Mouse (Mus musculus): ENCODE results near the gene Ssxb10.
"Not testable (repeated sequence)": the region's sequence is repeated elsewhere in the genome, so short reads cannot be mapped to it uniquely, and the experiment has no call there.

Gene Ssxb10

GRCm38 (mm10) chrX:8327124-8327523 is at the start of gene Ssxb10:
Gene Ssxb10, plus strand, starts transcription at chrX:8327424.
- DNase-seq (ENCODE audit: low spot score), result no peak

- no peak for DNase-seq (ENCODE audit: low spot score)
Observed at GRCm38 (mm10) chrX:8288621-8289020, 38.6 kb upstream of the Ssxb10 start.

- DNase-seq (ENCODE audit: low spot score), result no peak
Observed at GRCm38 (mm10) chrX:8309302-8309701, 17.9 kb upstream of the Ssxb10 start.

- DNase-seq (ENCODE audit: low spot score), result peak; percentile 15
Observed at GRCm38 (mm10) chrX:8314905-8315304, 12.3 kb upstream of the Ssxb10 start.

DNA sequence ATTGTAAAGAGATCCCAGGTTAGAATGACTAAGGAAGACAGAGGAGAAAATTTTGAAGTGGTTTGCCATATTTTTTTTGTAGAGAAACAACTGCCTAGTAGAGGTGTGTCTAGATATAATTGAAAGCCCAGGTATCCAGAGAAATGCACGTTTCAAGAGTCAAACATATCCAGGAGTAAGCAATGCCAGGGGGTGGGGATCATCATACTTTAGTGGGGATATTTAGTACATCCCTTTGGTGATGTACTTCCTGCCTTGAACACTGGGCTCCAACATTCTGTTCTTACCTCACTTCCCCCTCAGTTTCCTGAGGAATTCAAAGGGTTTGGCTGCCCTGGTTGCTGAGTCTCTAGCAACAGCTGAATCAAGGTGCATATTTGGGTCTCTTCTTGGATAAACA is 39.5 kb downstream of the Ssxb10 start, which contains the start of gene Ssxb9:
Gene Ssxb9 (plus strand): TSS at position 301 of the 400 bp plus-strand sequence.
- not testable (repeated sequence) for DNase-seq (ENCODE audit: low spot score)

All from ovary, adult 18-20 months (tissue).